Mouse (Mus musculus) heart, embryonic 14.5 days (tissue): ENCODE data around the gene Wasf3. TPM values are rescaled to one million over a fixed set of nuclear protein-coding genes. Genes with fewer than 3 reads are reported as not detected.

Source experiments
- ATAC-seq: fragments of 200-750 bp; cut with Nextera tagmentation; 2 replicates; pipeline ENCODE4 v1.8.0; 2017; ENCODE audit warnings: low read depth, moderate TSS enrichment; ENCODE audit not compliant: insufficient number of reproducible peaks, insufficient read depth, low FRiP score
- H3K27ac ChIP-seq, 2 experiments: fragments of 200-500 bp in 1 of 2; fragments of 300-500 bp in 1 of 2; sonication (generic) in 1 of 2; replicated peaks in 1 of 2; 2 replicates each; pipeline ENCODE4 v1.5.1; 2012 to 2014; ENCODE audit warnings: low read depth in 2 of 2, low read length in 2 of 2, control low read depth in 1 of 2, mild to moderate bottlenecking in 1 of 2, mixed read lengths in 1 of 2; ENCODE audit not compliant: control insufficient read depth in 1 of 2, insufficient read depth in 1 of 2
- H3K27me3 ChIP-seq: fragments of 300-500 bp; sonication (generic); 2 replicates; pipeline ENCODE4 v1.6.1; 2014; ENCODE audit warnings: mild to moderate bottlenecking, low read length, control low read depth; ENCODE audit not compliant: control insufficient read depth, insufficient read depth
- H3K36me3 ChIP-seq: fragments of 300-500 bp; sonication (generic); 2 replicates; pipeline ENCODE4 v1.6.1; 2014; ENCODE audit warnings: mild to moderate bottlenecking, control low read depth, low read length, mixed read lengths; ENCODE audit not compliant: control insufficient read depth, insufficient read depth
- H3K4me1 ChIP-seq, 2 experiments: fragments of 200-500 bp in 1 of 2; fragments of 300-500 bp in 1 of 2; sonication (generic) in 1 of 2; 2 replicates each; pipeline ENCODE4 v1.6.1; 2012 to 2014; ENCODE audit warnings: low read length in 2 of 2, control low read depth in 1 of 2, mixed read lengths in 1 of 2; ENCODE audit not compliant: control insufficient read depth in 2 of 2, insufficient read depth in 2 of 2
- H3K4me2 ChIP-seq: fragments of 300-500 bp; sonication (generic); 2 replicates; pipeline ENCODE4 v1.6.1; 2014; ENCODE audit warnings: mild to moderate bottlenecking, low read length
- H3K4me3 ChIP-seq, 2 experiments: fragments of 200-500 bp in 1 of 2; fragments of 300-500 bp in 1 of 2; sonication (generic) in 1 of 2; 2 replicates each; pipeline ENCODE4 v1.5.1; 2012 to 2014; ENCODE audit warnings: low read length in 2 of 2, mild to moderate bottlenecking in 2 of 2, control low read depth in 1 of 2, low read depth in 1 of 2, moderate library complexity in 1 of 2; ENCODE audit not compliant: control insufficient read depth in 1 of 2, insufficient read depth in 1 of 2
- H3K9ac ChIP-seq: fragments of 300-500 bp; sonication (generic); 2 replicates; pipeline ENCODE4 v1.6.1; 2014; ENCODE audit warnings: mild to moderate bottlenecking, low read length
- H3K9me3 ChIP-seq: fragments of 300-500 bp; sonication (generic); 2 replicates; pipeline ENCODE4 v1.6.1; 2016; ENCODE audit warnings: low read length, control low read depth; ENCODE audit not compliant: control insufficient read depth
- WGBS: fragments of 180-500 bp; shearing (Covaris S2); extraction: QIAGEN DNeasy Blood & Tissue Kit; methylation state at CpG from one replicate; pipeline ENCODE4 v1.1.7; 2014; 5-methylcytosine and 5-hydroxymethylcytosine counted together
- polyA plus RNA-seq: library from polyadenylated mRNA; unstranded; fragments of >200 nt; fragmentation: Nextera tagmentation; extraction: Ambion mirVana; gene quantifications from 2 replicates; pipeline ENCODE4 v1.2.1, GENCODE M21; 2014

The Wasf3 gene
- polyA plus RNA-seq, 1 experiment from 2014 or later: 0.24 TPM

GRCm38 (mm10) chr5:146425656-146426055, 40.9 kb downstream of the Wasf3 start:
- H3K9ac ChIP-seq: no peak overlapping the region
- no peaks in the 10 kb centered on the region for H3K36me3 ChIP-seq
- H3K9me3 ChIP-seq: no peaks in the 10 kb centered on the region
- no peak overlapping the region for H3K4me2 ChIP-seq
- peaks cover 87% of the 10 kb centered on the region for H3K27me3 ChIP-seq
- peaks cover 6 to 10% of the 10 kb centered on the region in 2 experiments for H3K4me1 ChIP-seq
- 69% methylated on average over 4 of the region's 4 CpGs for WGBS
- ATAC-seq: no peak
- H3K27ac ChIP-seq: no peak overlapping the region
- H3K4me3 ChIP-seq: no peak overlapping the region

- no peak overlapping the region for H3K9ac ChIP-seq
- no peaks in the 10 kb centered on the region for H3K36me3 ChIP-seq
- H3K27ac ChIP-seq: no peak overlapping the region
- no peaks in the 10 kb centered on the region for H3K9me3 ChIP-seq
- peaks cover 6 to 10% of the 10 kb centered on the region in 2 experiments for H3K4me1 ChIP-seq
- no peak overlapping the region for H3K4me2 ChIP-seq
- 53% methylated on average over 4 of the region's 4 CpGs for whole genome bisulfite sequencing
- no peak overlapping the region for H3K4me3 ChIP-seq
- ATAC-seq: no peak
- H3K27me3 ChIP-seq: peaks cover 90% of the 10 kb centered on the region
Observed at GRCm38 (mm10) chr5:146428109-146428508, 43.3 kb downstream of the Wasf3 start.

GRCm38 (mm10) chr5:146431821-146432220, 47.0 kb downstream of the Wasf3 start:
- H3K27me3 ChIP-seq: peaks cover 74% of the 10 kb centered on the region
- WGBS: 76% methylated on average over 3 of the region's 3 CpGs
- no peak overlapping the region for H3K4me2 ChIP-seq
- ATAC-seq: no peak; the same call in 1 of the 2 replicates
- H3K4me3 ChIP-seq: no peak overlapping the region
- no peak overlapping the region for H3K9ac ChIP-seq
- H3K9me3 ChIP-seq: no peaks in the 10 kb centered on the region
- H3K36me3 ChIP-seq: no peaks in the 10 kb centered on the region
- H3K4me1 ChIP-seq: no peaks in the 10 kb centered on the region
- no peak overlapping the region for H3K27ac ChIP-seq

- 41% methylated on average over 6 of the region's 6 CpGs for WGBS
- H3K36me3 ChIP-seq: no peaks in the 10 kb centered on the region
- H3K4me2 ChIP-seq: no peak overlapping the region
- no peak overlapping the region for H3K9ac ChIP-seq
- no peaks in the 10 kb centered on the region for H3K4me1 ChIP-seq
- H3K4me3 ChIP-seq: no peak overlapping the region
- peaks cover 68% of the 10 kb centered on the region for H3K27me3 ChIP-seq
- no peak overlapping the region for H3K27ac ChIP-seq
- H3K9me3 ChIP-seq: no peaks in the 10 kb centered on the region
- ATAC-seq: no peak
Observed at GRCm38 (mm10) chr5:146432476-146432875, 47.7 kb downstream of the Wasf3 start.

GRCm38 (mm10) chr5:146435316-146435715, 50.5 kb downstream of the Wasf3 start:
- Histone ChIP-seq H3K4me3 (no peak overlapping the region), H3K9me3 (no peaks in the 10 kb centered on the region), H3K27me3 (peaks cover 39% of the 10 kb centered on the region), H3K27ac (no peak overlapping the region), H3K4me1 (no peaks in the 10 kb centered on the region), H3K9ac (no peak overlapping the region), H3K36me3 (no peaks in the 10 kb centered on the region), H3K4me2 (no peak overlapping the region)
- no peak for ATAC-seq
- WGBS: 90% methylated on average over 16 of the region's 16 CpGs

GRCm38 (mm10) chr5:146436796-146437195, 52.0 kb downstream of the Wasf3 start:
- Histone ChIP-seq H3K4me3 (no peak overlapping the region), H3K9me3 (no peaks in the 10 kb centered on the region), H3K4me2 (no peak overlapping the region), H3K36me3 (no peaks in the 10 kb centered on the region), H3K4me1 (no peaks in the 10 kb centered on the region), H3K9ac (no peak overlapping the region), H3K27ac (no peak overlapping the region), H3K27me3 (peaks cover 24% of the 10 kb centered on the region)
- ATAC-seq: no peak
- 93% methylated on average over 11 of the region's 11 CpGs for WGBS

- no peaks in the 10 kb centered on the region for H3K9me3 ChIP-seq
- no peak for ATAC-seq
- no peaks in the 10 kb centered on the region for H3K36me3 ChIP-seq
- H3K4me2 ChIP-seq: no peak overlapping the region
- no peak overlapping the region for H3K4me3 ChIP-seq
- no peak overlapping the region for H3K9ac ChIP-seq
- H3K27me3 ChIP-seq: peaks cover 3% of the 10 kb centered on the region; the same call in 1 of the 2 replicates
- WGBS: 90% methylated on average over 7 of the region's 7 CpGs
- no peaks in the 10 kb centered on the region for H3K4me1 ChIP-seq
- H3K27ac ChIP-seq: no peak overlapping the region
Observed at GRCm38 (mm10) chr5:146439152-146439781, 54.5 kb downstream of the Wasf3 start.

GRCm38 (mm10) chr5:146440273-146440672, 55.5 kb downstream of the Wasf3 start:
- no peaks in the 10 kb centered on the region for H3K36me3 ChIP-seq
- no peak overlapping the region for H3K4me3 ChIP-seq
- H3K27ac ChIP-seq: no peak overlapping the region
- no peak for ATAC-seq
- 85% methylated on average over 5 of the region's 5 CpGs for WGBS
- H3K4me2 ChIP-seq: no peak overlapping the region
- no peaks in the 10 kb centered on the region for H3K9me3 ChIP-seq
- H3K27me3 ChIP-seq: no peaks in the 10 kb centered on the region
- H3K4me1 ChIP-seq: no peaks in the 10 kb centered on the region
- no peak overlapping the region for H3K9ac ChIP-seq
